Mouse (Mus musculus): ENCODE measurements at regions not wholly inside any gene's neighbourhood (a gene's known extent, or its start where the extent isn't known, plus 50 kb on each side); places are given as distances from the start of the nearest gene placed in this dataset.

GRCm38 (mm10) chr16:3247006-3247754 is 343.7 kb upstream of the Olfr161 start:
- Histone ChIP-seq H3K4me3 (replicated peaks; ENCODE audit: low read depth, low read length) (no peak overlapping the region), H3K9ac (ENCODE audit: low read depth, low read length) (no peak overlapping the region), H3K36me3 (ENCODE audit: insufficient read depth, low read length) (no peaks in the 10 kb centered on the region), H3K9me3 (replicated peaks; ENCODE audit: low read length) (peaks cover 9% of the 10 kb centered on the region; the same call in 1 of the 2 replicates), H3K27ac (no peak overlapping the region), H3K4me1 (replicated peaks; ENCODE audit: insufficient read depth, low read length) (no peaks in the 10 kb centered on the region), H3K27me3 (ENCODE audit: insufficient read depth, low read length) (no peaks in the 10 kb centered on the region), H3K4me2 (ENCODE audit: low read length) (no peak overlapping the region)
- 47% methylated on average over 2 of the region's 2 CpGs for WGBS
- DNase-seq (ENCODE audit: low spot score) (no peak), ATAC-seq (replicated peaks; ENCODE audit: low FRiP score, low read depth) (no peak; the same call in 1 of the 2 replicates)
- TF ChIP-seq CTCF (IDR thresholded peaks at IDR 0.05; ENCODE audit: low read depth): no peak

DNA sequence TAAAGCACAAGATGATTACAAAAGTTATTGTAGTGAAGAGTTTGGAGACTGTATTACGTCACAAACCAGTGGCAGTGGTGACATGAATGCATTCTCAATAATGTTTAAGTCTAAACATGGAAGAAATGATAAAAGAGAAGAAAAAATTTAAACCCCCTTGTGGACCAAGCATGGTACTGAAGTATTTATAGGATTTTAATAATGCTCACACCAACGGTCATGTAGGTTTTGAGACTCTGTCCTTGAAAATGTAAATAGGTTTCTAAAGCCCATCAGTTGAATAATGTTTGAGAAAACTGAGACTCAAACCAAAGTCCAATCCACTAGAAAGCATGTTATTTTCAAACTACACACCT is 343.1 kb upstream of the Olfr161 start:
- Histone ChIP-seq H3K27me3 (ENCODE audit: insufficient read depth, low read length) (no peaks in the 10 kb centered on the region), H3K36me3 (ENCODE audit: insufficient read depth, low read length) (no peaks in the 10 kb centered on the region), H3K4me3 (replicated peaks; ENCODE audit: low read depth, low read length) (no peak overlapping the region), H3K27ac (no peak overlapping the region), H3K4me2 (ENCODE audit: low read length) (no peak overlapping the region), H3K9ac (ENCODE audit: low read depth, low read length) (no peak overlapping the region), H3K9me3 (replicated peaks; ENCODE audit: low read length) (peaks cover 8% of the 10 kb centered on the region; the same call in 1 of the 2 replicates), H3K4me1 (replicated peaks; ENCODE audit: insufficient read depth, low read length) (no peaks in the 10 kb centered on the region)
- no peak for TF ChIP-seq CTCF (IDR thresholded peaks at IDR 0.05; ENCODE audit: low read depth)
- 52% methylated on average over 2 of the region's 2 CpGs for WGBS
- DNase-seq (ENCODE audit: low spot score): no peak
- ATAC-seq (replicated peaks; ENCODE audit: low FRiP score, low read depth): no peak; the same call in 1 of the 2 replicates

- H3K4me1 ChIP-seq (replicated peaks; ENCODE audit: insufficient read depth, low read length): no peaks in the 10 kb centered on the region
- H3K9ac ChIP-seq (ENCODE audit: low read depth, low read length): no peak overlapping the region
- TF ChIP-seq CTCF (IDR thresholded peaks at IDR 0.05; ENCODE audit: low read depth): no peak
- 36% methylated on average over 1 of the region's 1 CpGs for WGBS
- H3K4me3 ChIP-seq (replicated peaks; ENCODE audit: low read depth, low read length): no peak overlapping the region
- H3K4me2 ChIP-seq (ENCODE audit: low read length): no peak overlapping the region
- H3K36me3 ChIP-seq (ENCODE audit: insufficient read depth, low read length): no peaks in the 10 kb centered on the region
- DNase-seq (ENCODE audit: low spot score) (no peak), ATAC-seq (replicated peaks; ENCODE audit: low FRiP score, low read depth) (no peak; the same call in 1 of the 2 replicates)
- no peaks in the 10 kb centered on the region for H3K27me3 ChIP-seq (ENCODE audit: insufficient read depth, low read length)
- H3K9me3 ChIP-seq (replicated peaks; ENCODE audit: low read length): peaks cover 5% of the 10 kb centered on the region; the same call in 1 of the 2 replicates
- H3K27ac ChIP-seq: no peak overlapping the region
Observed at GRCm38 (mm10) chr16:3253885-3254284, 337.0 kb upstream of the Olfr161 start.

- no peak overlapping the region for H3K4me3 ChIP-seq (replicated peaks; ENCODE audit: low read depth, low read length)
- DNase-seq (ENCODE audit: low spot score): no peak
- H3K4me2 ChIP-seq (ENCODE audit: low read length): no peak overlapping the region
- H3K9me3 ChIP-seq (replicated peaks; ENCODE audit: low read length): peaks cover 5% of the 10 kb centered on the region; the same call in 1 of the 2 replicates
- no peak overlapping the region for H3K9ac ChIP-seq (ENCODE audit: low read depth, low read length)
- H3K4me1 ChIP-seq (replicated peaks; ENCODE audit: insufficient read depth, low read length): no peaks in the 10 kb centered on the region
- no peaks in the 10 kb centered on the region for H3K27me3 ChIP-seq (ENCODE audit: insufficient read depth, low read length)
- no peak for ATAC-seq (replicated peaks; ENCODE audit: low FRiP score, low read depth)
- H3K36me3 ChIP-seq (ENCODE audit: insufficient read depth, low read length): no peaks in the 10 kb centered on the region
- H3K27ac ChIP-seq: no peak overlapping the region
- no peak for TF ChIP-seq CTCF (IDR thresholded peaks at IDR 0.05; ENCODE audit: low read depth)
Observed at GRCm38 (mm10) chr16:3256051-3256450, 334.8 kb upstream of the Olfr161 start.

DNA sequence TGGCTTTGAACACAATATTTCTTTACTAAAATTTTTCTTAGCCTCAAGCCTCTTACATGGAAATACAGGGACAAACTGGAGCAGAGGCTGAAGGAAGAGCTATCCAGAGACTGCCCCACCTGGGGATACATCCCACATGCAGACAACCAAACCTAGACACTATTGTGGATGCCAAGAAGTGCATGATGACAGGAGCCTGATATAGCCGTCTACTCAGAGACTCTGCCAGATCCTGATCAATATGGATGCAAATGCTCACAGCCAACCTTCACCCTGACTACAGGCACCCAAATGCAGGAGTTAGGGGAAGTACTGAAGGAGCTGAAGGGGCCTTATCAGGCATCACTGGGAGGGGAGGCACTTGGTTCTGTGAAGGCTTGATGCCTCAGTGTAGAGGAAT is 325.5 kb upstream of the Olfr161 start:
- no peaks in the 10 kb centered on the region for H3K36me3 ChIP-seq (ENCODE audit: insufficient read depth, low read length)
- TF ChIP-seq CTCF (IDR thresholded peaks at IDR 0.05; ENCODE audit: low read depth): no peak
- H3K4me2 ChIP-seq (ENCODE audit: low read length): no peak overlapping the region
- H3K4me1 ChIP-seq (replicated peaks; ENCODE audit: insufficient read depth, low read length): no peaks in the 10 kb centered on the region
- no peak overlapping the region for H3K27ac ChIP-seq
- no peak for ATAC-seq (replicated peaks; ENCODE audit: low FRiP score, low read depth)
- H3K27me3 ChIP-seq (ENCODE audit: insufficient read depth, low read length): no peaks in the 10 kb centered on the region
- H3K9ac ChIP-seq (ENCODE audit: low read depth, low read length): no peak overlapping the region
- 88% methylated on average over 1 of the region's 1 CpGs for WGBS
- no peak for DNase-seq (ENCODE audit: low spot score)
- H3K9me3 ChIP-seq (replicated peaks; ENCODE audit: low read length): peaks cover 10% of the 10 kb centered on the region; the same call in 1 of the 2 replicates
- no peak overlapping the region for H3K4me3 ChIP-seq (replicated peaks; ENCODE audit: low read depth, low read length)

DNA sequence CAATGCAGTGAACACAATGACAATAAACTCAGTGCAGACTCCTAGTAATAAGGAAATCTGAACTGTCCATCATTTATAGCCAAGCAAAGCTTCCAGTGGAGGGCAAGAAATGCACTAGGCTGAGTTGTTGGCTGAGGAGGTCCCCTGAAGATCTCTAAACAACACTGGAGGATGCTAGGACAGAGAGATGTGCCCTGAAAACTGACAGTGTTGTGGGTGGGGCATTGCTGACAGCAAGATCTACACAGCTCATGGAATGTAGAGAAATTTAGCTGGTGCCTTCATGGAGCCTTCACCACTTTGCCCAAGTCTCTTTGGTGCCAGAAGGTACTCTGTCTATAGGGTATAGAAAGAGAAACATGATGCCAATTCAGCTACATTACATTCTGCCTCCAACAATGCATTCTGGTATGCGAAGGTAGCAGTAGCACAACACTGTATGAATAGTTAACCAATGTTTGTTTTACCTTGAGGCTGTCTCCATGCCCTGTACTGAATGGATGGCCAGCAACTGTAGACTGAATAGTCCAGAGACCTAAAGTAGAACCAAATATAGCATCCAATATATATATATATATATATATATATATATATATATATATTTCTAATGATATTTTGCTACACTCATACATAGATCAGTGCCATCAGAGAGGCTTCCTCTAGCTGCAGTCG is 318.9 kb upstream of the Olfr161 start:
- H3K4me1 ChIP-seq (replicated peaks; ENCODE audit: insufficient read depth, low read length): no peaks in the 10 kb centered on the region
- TF ChIP-seq CTCF (IDR thresholded peaks at IDR 0.05; ENCODE audit: low read depth): no peak
- no peak overlapping the region for H3K27ac ChIP-seq
- H3K4me2 ChIP-seq (ENCODE audit: low read length): no peak overlapping the region
- H3K9me3 ChIP-seq (replicated peaks; ENCODE audit: low read length): peaks cover 14% of the 10 kb centered on the region
- no peaks in the 10 kb centered on the region for H3K27me3 ChIP-seq (ENCODE audit: insufficient read depth, low read length)
- H3K36me3 ChIP-seq (ENCODE audit: insufficient read depth, low read length): no peaks in the 10 kb centered on the region
- no peak overlapping the region for H3K4me3 ChIP-seq (replicated peaks; ENCODE audit: low read depth, low read length)
- 57% methylated on average over 2 of the region's 2 CpGs for WGBS
- no peak for DNase-seq (ENCODE audit: low spot score)
- ATAC-seq (replicated peaks; ENCODE audit: low FRiP score, low read depth): peak; percentile 33; the same call in 1 of the 2 replicates
- H3K9ac ChIP-seq (ENCODE audit: low read depth, low read length): no peak overlapping the region

Data from kidney, postnatal 0 days (tissue).